Mouse (Mus musculus): ENCODE measurements around the gene Macrod2. TPM values are rescaled to one million over a fixed set of nuclear protein-coding genes. Genes with fewer than 3 reads are reported as not detected.
"Not testable (repeated sequence)": the region's sequence is repeated elsewhere in the genome, so short reads cannot be mapped to it uniquely, and the experiment has no call there.

Macrod2 gene
- polyA plus RNA-seq, 1 experiment from 2014 or later, result 26.5 TPM

- H3K36me3 ChIP-seq; H3K27ac ChIP-seq; H3K9me3 ChIP-seq; H3K27me3 ChIP-seq (ENCODE audit: insufficient read depth, poor library complexity, severe bottlenecking); H3K4me1 ChIP-seq; H3K4me3 ChIP-seq; DNase-seq (ENCODE audit: low spot score): not testable (repeated sequence)
- 82% methylated on average over 2 of the region's 2 CpGs for WGBS
Observed at GRCm38 (mm10) chr2:140742954-140743353, 347.8 kb downstream of the Macrod2 start.

- Histone ChIP-seq H3K4me1 (peaks cover 10% of the 10 kb centered on the region), H3K27me3 (ENCODE audit: insufficient read depth, poor library complexity, severe bottlenecking) (no peaks in the 10 kb centered on the region), H3K36me3 (no peaks in the 10 kb centered on the region), H3K9me3 (no peaks in the 10 kb centered on the region), H3K4me3 (no peak overlapping the region), H3K27ac (no peak overlapping the region)
- 70% methylated on average over 2 of the region's 2 CpGs for WGBS
- DNase-seq (ENCODE audit: low spot score), result no peak
Observed at GRCm38 (mm10) chr2:140758881-140759280, 363.8 kb downstream of the Macrod2 start.

- DNase-seq (ENCODE audit: low spot score), result no peak
- Histone ChIP-seq H3K9me3 (no peaks in the 10 kb centered on the region), H3K4me1 (peaks cover 10% of the 10 kb centered on the region), H3K27me3 (ENCODE audit: insufficient read depth, poor library complexity, severe bottlenecking) (no peaks in the 10 kb centered on the region), H3K36me3 (no peaks in the 10 kb centered on the region), H3K27ac (no peak overlapping the region), H3K4me3 (no peak overlapping the region)
Observed at GRCm38 (mm10) chr2:140759732-140760131, 364.6 kb downstream of the Macrod2 start.

- no peaks in the 10 kb centered on the region for H3K36me3 ChIP-seq
- WGBS, result 95% methylated on average over 3 of the region's 3 CpGs
Observed at GRCm38 (mm10) chr2:140760137-140760536, 365.0 kb downstream of the Macrod2 start.

GRCm38 (mm10) chr2:140763076-140763891, 368.2 kb downstream of the Macrod2 start:
- no peaks in the 10 kb centered on the region for H3K9me3 ChIP-seq
- H3K4me1 ChIP-seq, result peaks cover 10% of the 10 kb centered on the region
- no peaks in the 10 kb centered on the region for H3K27me3 ChIP-seq (ENCODE audit: insufficient read depth, poor library complexity, severe bottlenecking)
- no peaks in the 10 kb centered on the region for H3K36me3 ChIP-seq
- WGBS, result 68% methylated on average over 12 of the region's 12 CpGs
- H3K4me3 ChIP-seq, result no peak overlapping the region
- DNase-seq (ENCODE audit: low spot score), result no peak
- H3K27ac ChIP-seq, result no peak overlapping the region

More at GRCm38 (mm10) chr2:140760137-140760536, 365.0 kb downstream of the Macrod2 start:
- H3K4me3 ChIP-seq, result no peak overlapping the region
- peaks cover 10% of the 10 kb centered on the region for H3K4me1 ChIP-seq
- DNase-seq (ENCODE audit: low spot score), result no peak
- H3K27me3 ChIP-seq (ENCODE audit: insufficient read depth, poor library complexity, severe bottlenecking), result no peaks in the 10 kb centered on the region
- H3K9me3 ChIP-seq, result no peaks in the 10 kb centered on the region
- H3K27ac ChIP-seq, result no peak overlapping the region

GRCm38 (mm10) chr2:140769473-140769872, 374.4 kb downstream of the Macrod2 start:
- WGBS, result 77% methylated on average over 4 of the region's 4 CpGs
- Histone ChIP-seq H3K4me1 (no peaks in the 10 kb centered on the region), H3K27ac (no peak overlapping the region), H3K4me3 (no peak overlapping the region), H3K9me3 (no peaks in the 10 kb centered on the region), H3K27me3 (ENCODE audit: insufficient read depth, poor library complexity, severe bottlenecking) (no peaks in the 10 kb centered on the region), H3K36me3 (no peaks in the 10 kb centered on the region)
- no peak for DNase-seq (ENCODE audit: low spot score)

- Histone ChIP-seq H3K4me3 (no peak overlapping the region), H3K27ac (no peak overlapping the region), H3K4me1 (peaks cover 10% of the 10 kb centered on the region), H3K27me3 (ENCODE audit: insufficient read depth, poor library complexity, severe bottlenecking) (no peaks in the 10 kb centered on the region), H3K9me3 (no peaks in the 10 kb centered on the region), H3K36me3 (no peaks in the 10 kb centered on the region)
- no peak for DNase-seq (ENCODE audit: low spot score)
- WGBS, result 89% methylated on average over 6 of the region's 6 CpGs
Observed at GRCm38 (mm10) chr2:140772825-140773224, 377.7 kb downstream of the Macrod2 start.

- Histone ChIP-seq H3K27me3 (ENCODE audit: insufficient read depth, poor library complexity, severe bottlenecking) (no peaks in the 10 kb centered on the region), H3K9me3 (no peaks in the 10 kb centered on the region), H3K4me1 (peaks cover 10% of the 10 kb centered on the region), H3K4me3 (no peak overlapping the region), H3K36me3 (no peaks in the 10 kb centered on the region), H3K27ac (no peak overlapping the region)
- no peak for DNase-seq (ENCODE audit: low spot score)
- whole genome bisulfite sequencing, result 92% methylated on average over 11 of the region's 11 CpGs
Observed at GRCm38 (mm10) chr2:140773456-140773855, 378.3 kb downstream of the Macrod2 start.

- no peaks in the 10 kb centered on the region for H3K36me3 ChIP-seq
- H3K27ac ChIP-seq, result no peak overlapping the region
- WGBS, result 82% methylated on average over 4 of the region's 4 CpGs
- H3K9me3 ChIP-seq, result no peaks in the 10 kb centered on the region
- H3K27me3 ChIP-seq (ENCODE audit: insufficient read depth, poor library complexity, severe bottlenecking), result no peaks in the 10 kb centered on the region
- peaks cover 10% of the 10 kb centered on the region for H3K4me1 ChIP-seq
- DNase-seq (ENCODE audit: low spot score), result no peak
- no peak overlapping the region for H3K4me3 ChIP-seq
Observed at GRCm38 (mm10) chr2:140774808-140775370, 379.8 kb downstream of the Macrod2 start.

GRCm38 (mm10) chr2:140775448-140776101, 380.5 kb downstream of the Macrod2 start:
- Histone ChIP-seq H3K27me3 (ENCODE audit: insufficient read depth, poor library complexity, severe bottlenecking) (no peaks in the 10 kb centered on the region), H3K9me3 (no peaks in the 10 kb centered on the region), H3K36me3 (no peaks in the 10 kb centered on the region), H3K4me1 (peaks cover 10% of the 10 kb centered on the region), H3K27ac (no peak overlapping the region), H3K4me3 (no peak overlapping the region)
- no peak for DNase-seq (ENCODE audit: low spot score)
- 42% methylated on average over 8 of the region's 8 CpGs for WGBS

- WGBS, result 85% methylated on average over 13 of the region's 13 CpGs
- Histone ChIP-seq H3K27ac (no peak overlapping the region), H3K9me3 (no peaks in the 10 kb centered on the region), H3K27me3 (ENCODE audit: insufficient read depth, poor library complexity, severe bottlenecking) (no peaks in the 10 kb centered on the region), H3K4me1 (peaks cover 15% of the 10 kb centered on the region), H3K36me3 (no peaks in the 10 kb centered on the region), H3K4me3 (no peak overlapping the region)
- DNase-seq (ENCODE audit: low spot score), result no peak
Observed at GRCm38 (mm10) chr2:140778212-140778611, 383.1 kb downstream of the Macrod2 start.

- Histone ChIP-seq H3K9me3 (no peaks in the 10 kb centered on the region), H3K27me3 (ENCODE audit: insufficient read depth, poor library complexity, severe bottlenecking) (no peaks in the 10 kb centered on the region), H3K4me3 (no peak overlapping the region), H3K4me1 (peaks cover 13% of the 10 kb centered on the region), H3K36me3 (no peaks in the 10 kb centered on the region), H3K27ac (no peak overlapping the region)
- WGBS, result 52% methylated on average over 1 of the region's 1 CpGs
- no peak for DNase-seq (ENCODE audit: low spot score)
Observed at GRCm38 (mm10) chr2:140783041-140783440, 387.9 kb downstream of the Macrod2 start.

- H3K27ac ChIP-seq, result no peak overlapping the region
- DNase-seq (ENCODE audit: low spot score), result no peak
- H3K36me3 ChIP-seq, result no peaks in the 10 kb centered on the region
- 67% methylated on average over 2 of the region's 2 CpGs for WGBS
- H3K9me3 ChIP-seq, result no peaks in the 10 kb centered on the region
- H3K4me3 ChIP-seq, result no peak overlapping the region
- H3K4me1 ChIP-seq, result peaks cover 13% of the 10 kb centered on the region
- no peaks in the 10 kb centered on the region for H3K27me3 ChIP-seq (ENCODE audit: insufficient read depth, poor library complexity, severe bottlenecking)
Observed at GRCm38 (mm10) chr2:140784626-140785025, 389.5 kb downstream of the Macrod2 start.

All from heart, embryonic 10.5 days (tissue).